Mouse (Mus musculus): ENCODE results near the gene Rnf212b.

Gene Rnf212b

DNA sequence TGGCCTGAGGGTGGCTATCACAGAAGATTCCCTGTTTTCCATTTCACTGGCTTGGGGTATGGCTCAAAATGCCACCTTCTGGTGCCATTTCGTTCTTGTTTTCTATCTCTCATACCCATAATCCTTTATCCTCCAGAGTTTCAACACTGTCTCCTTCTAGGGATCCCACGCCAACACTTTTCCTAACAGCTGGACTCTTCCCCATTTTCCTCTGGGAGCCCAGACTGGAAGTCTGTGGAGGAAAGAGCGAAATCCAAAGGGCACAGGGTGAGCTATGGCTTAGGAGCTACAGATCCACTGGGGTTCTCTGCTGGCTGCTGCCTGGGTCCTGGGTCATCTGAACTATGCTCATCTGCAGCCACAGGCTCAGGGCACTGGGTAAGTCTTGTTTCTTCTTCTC is 60.2 kb downstream of the Rnf212b start:
- DNase-seq (ENCODE audit: low spot score in 2 of 2), result no peak

DNA sequence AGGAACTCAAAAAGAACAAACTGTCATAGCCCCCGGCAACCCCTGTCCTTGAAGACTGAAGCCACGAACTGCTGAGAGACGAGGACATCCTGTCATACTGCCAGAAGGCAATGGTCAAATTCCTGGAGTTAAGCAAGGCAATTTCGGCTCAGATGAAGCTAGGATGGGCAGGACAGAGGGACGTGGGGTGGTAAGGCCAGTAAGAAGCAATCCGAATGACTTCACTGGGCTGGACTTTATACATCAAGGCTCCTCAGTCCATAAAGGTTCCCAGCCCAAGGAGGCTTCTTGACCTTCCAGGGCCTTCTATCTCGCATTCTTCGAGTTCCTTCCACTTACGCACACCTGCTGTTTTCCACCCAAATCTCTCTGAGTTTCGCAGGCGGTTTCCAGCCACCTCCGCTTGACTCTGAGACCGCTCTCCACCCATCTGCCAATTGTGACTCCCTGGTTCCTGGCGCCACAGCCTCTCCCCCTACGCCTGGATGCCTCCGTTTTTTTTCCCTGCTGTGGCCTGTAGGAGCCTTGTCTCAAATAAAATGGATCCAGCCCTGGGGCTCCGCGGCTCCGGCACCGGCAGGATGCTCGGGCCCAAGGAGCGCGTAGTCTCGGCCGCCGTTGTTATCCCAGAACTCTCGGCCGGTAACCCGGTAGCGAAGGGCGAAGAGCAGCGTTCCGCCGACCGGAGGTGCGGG is 62.0 kb downstream of the Rnf212b start:
- DNase-seq (ENCODE audit: low spot score in 2 of 2), result no peak

DNA sequence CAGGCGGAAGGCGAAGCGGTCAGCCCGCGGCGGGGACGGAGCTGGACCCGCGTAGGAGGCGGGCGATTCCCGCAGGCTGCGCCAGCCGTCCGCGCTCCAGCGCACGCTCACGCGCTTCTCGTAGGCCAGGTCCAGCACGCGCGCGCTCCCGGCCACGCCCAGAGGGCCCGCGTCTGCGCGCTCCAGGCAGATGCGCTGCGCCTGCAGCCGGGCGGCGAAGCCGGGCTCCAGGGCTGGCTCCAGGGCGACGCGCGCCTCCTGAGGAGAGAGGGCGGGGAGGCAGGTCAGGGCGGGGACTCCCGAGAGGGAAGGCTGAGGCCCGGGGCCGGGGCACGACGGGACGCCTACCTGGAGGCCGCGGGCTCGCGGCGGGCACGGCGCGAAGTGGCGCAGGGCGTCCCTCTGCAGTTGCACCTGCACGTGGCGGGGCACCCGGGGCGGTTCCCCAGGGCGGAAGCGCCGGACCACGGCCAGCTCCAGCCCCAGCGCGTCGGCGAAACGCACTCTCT is 62.7 kb downstream of the Rnf212b start:
- peak; percentile 89 to 91 for DNase-seq (ENCODE audit: low spot score in 2 of 2)

GRCm38 (mm10) chr14:54877048-54877715 is 63.2 kb downstream of the Rnf212b start, which contains the start of gene Ppp1r3e:
Ppp1r3e (minus strand) TSS chr14:54877550.
- DNase-seq (ENCODE audit: low spot score in 2 of 2), result peak; percentile 56 to 63

- peak; percentile 78 to 83 for DNase-seq (ENCODE audit: low spot score in 2 of 2)
Observed at GRCm38 (mm10) chr14:54883154-54884021, 69.4 kb downstream of the Rnf212b start, which contains the start of the genes Bcl2l2 and Gm20521. Bcl2l2 (plus strand) TSS chr14:54883377. Gm20521 (plus strand) TSS chr14:54883441.

DNA sequence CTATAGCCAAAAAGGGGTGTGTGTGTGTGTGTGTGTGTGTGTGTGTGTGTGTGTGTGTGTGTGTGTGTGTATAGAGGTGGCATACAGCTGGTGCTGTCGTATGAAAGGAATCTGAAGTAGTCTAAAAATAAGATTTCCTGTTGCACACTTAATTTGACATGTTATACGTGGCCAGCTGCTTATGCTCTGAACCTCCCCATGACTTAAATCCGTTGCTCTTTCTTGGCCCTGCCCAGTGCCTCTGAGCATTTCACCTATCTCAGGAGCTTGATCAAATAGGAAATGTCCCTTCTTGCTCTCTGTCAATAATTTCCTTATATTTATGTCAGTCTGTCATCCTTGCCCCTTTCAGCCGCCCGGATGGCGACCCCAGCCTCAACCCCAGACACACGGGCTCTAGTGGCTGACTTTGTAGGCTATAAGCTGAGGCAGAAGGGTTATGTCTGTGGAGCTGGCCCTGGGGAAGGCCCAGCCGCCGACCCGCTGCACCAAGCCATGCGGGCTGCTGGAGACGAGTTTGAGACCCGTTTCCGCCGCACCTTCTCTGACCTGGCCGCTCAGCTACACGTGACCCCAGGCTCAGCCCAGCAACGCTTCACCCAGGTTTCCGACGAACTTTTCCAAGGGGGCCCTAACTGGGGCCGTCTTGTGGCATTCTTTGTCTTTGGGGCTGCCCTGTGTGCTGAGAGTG is 70.2 kb downstream of the Rnf212b start:
- no peak for DNase-seq (ENCODE audit: low spot score in 2 of 2)

- DNase-seq (ENCODE audit: low spot score in 2 of 2), result no peak
Observed at GRCm38 (mm10) chr14:54885309-54885708, 71.4 kb downstream of the Rnf212b start.

GRCm38 (mm10) chr14:54892200-54892599 is 78.3 kb downstream of the Rnf212b start, which contains the start of gene Pabpn1:
Pabpn1 (plus strand) TSS chr14:54892500.
- no peak for DNase-seq (ENCODE audit: low spot score in 2 of 2)

- peak; percentile 100 for DNase-seq (ENCODE audit: low spot score in 2 of 2)
Observed at GRCm38 (mm10) chr14:54893651-54894181, 79.8 kb downstream of the Rnf212b start.

GRCm38 (mm10) chr14:54894296-54895151 is 80.6 kb downstream of the Rnf212b start:
- no peak for DNase-seq (ENCODE audit: low spot score in 2 of 2)

DNA sequence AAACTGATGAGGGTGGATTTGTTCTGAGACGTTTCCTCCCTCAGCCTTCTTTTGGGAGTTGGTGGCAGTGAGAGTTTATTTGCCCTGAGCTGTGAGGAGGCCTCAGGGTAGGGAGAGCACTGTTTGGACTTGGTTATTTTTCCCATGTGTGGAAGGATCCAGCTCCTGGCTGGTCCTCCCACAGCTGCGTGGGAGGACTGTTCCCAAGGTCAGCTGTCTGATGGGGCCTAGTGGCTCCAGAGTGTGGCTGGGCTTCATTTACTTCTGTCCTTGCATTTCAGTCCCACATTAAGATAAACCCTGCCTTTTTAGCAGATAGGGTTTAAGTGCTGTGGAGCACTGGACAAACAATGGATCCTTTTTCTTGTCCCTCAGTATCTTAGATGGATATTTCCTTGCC is 83.5 kb downstream of the Rnf212b start:
- no peak for DNase-seq (ENCODE audit: low spot score in 2 of 2)

GRCm38 (mm10) chr14:54900383-54900782 is 86.4 kb downstream of the Rnf212b start:
- peak; percentile 49 to 74 for DNase-seq (ENCODE audit: low spot score in 2 of 2)

DNA sequence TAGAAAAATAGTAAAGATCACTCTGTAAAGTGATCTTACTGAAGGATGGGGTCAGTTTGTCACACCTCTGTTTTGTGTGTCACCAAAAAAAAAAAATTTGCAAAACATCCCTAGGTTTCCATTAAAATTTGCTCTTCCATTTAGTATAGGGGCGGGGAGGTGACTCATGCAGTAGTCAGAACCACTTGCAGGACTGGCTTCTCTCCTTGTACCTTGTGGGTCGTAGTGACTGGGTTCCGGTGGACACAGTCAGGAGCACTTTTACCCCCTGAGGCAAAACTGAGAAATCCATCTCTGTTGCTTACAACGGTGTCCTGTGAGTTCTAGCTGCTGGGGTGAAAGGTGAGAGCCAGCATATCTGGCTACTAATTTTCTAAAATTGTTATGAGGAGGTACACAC is 89.7 kb downstream of the Rnf212b start:
- DNase-seq (ENCODE audit: low spot score in 2 of 2), result no peak

Data from heart, adult 9 months (tissue).